Mouse (Mus musculus) MEL (cell line): Measurements from ENCODE around the gene Sh3gl3.

ENCODE experiments used
- CTCF ChIP-seq, 3 experiments: IDR thresholded peaks in 2 of 3; conservative IDR thresholded peaks in 1 of 3; 2 replicates each; pipeline ENCODE4 v1.5.1; 2011 to 2012; ENCODE audit warnings: low read length in 3 of 3, low read depth in 2 of 3, mild to moderate bottlenecking in 2 of 3, improper control_type of control experiment in 1 of 3, inconsistent platforms in 1 of 3, mixed read lengths in 1 of 3, moderate library complexity in 1 of 3; ENCODE audit not compliant: control insufficient read depth in 1 of 3, insufficient read depth in 1 of 3, poor library complexity in 1 of 3, severe bottlenecking in 1 of 3
- E2F4 ChIP-seq: IDR thresholded peaks from 2 replicates; pipeline ENCODE4 v1.6.1; 2011; ENCODE audit warnings: low read depth, low read length, improper control_type of control experiment, borderline replicate concordance
- ZKSCAN1 ChIP-seq: IDR thresholded peaks from 2 replicates; pipeline ENCODE4 v1.6.1; 2012; ENCODE audit warnings: low read depth, mild to moderate bottlenecking, inconsistent platforms, low read length, improper control_type of control experiment, moderate library complexity

GRCm38 (mm10) chr7:82346706-82347105 lies 173.1 kb downstream of the Sh3gl3 start:
- TF ChIP-seq CTCF (IDR thresholded peaks at IDR 0.05 in 2 of 3, conservative IDR thresholded peaks at IDR 0.05 in 1 of 3; ENCODE audit: control insufficient read depth in 1 of 3, insufficient read depth in 1 of 3, low read depth in 2 of 3, low read length in 3 of 3, poor library complexity in 1 of 3, severe bottlenecking in 1 of 3) (no peak), E2F4 (no peak), ZKSCAN1 (no peak)
